Mouse (Mus musculus) heart, postnatal 36 days (tissue): ENCODE data around the gene Atp2b4. TPM values are rescaled to one million over a fixed set of nuclear protein-coding genes. Genes with fewer than 3 reads are reported as not detected.
A peak's percentile ranks its signal among the peaks of the same experiment; 100 is the strongest.
"Not testable (repeated sequence)": the region's sequence is repeated elsewhere in the genome, so short reads cannot be mapped to it uniquely, and the experiment has no call there.

Experiments used
- DNase-seq, 2 experiments: peaks; one replicate each; pipeline ENCODE4 v3.0.0; 2021 to 2022
- intact Hi-C: fragments of 180-260 bp; cut with DNase I; formaldehyde crosslinking; loops from one replicate; pipeline ENCODE4 v1.15.1; 2025
- total RNA-seq, 2 experiments: library from RNA; stranded (reverse); gene quantifications; 2 replicates each; pipeline ENCODE4 v1.2.3; 2021

The Atp2b4 gene
- total RNA-seq, 2 experiments from 2014 or later: 19.5 to 23.7 TPM

- intact Hi-C loops: no loop called here
- DNase-seq: no peak
Measured at GRCm38 (mm10) chr1:133709292-133709691, 91.5 kb downstream of the Atp2b4 start.

- not testable (repeated sequence) for DNase-seq
- intact Hi-C loops: loop anchor here (1.0 kb wide), 1 partner anchor 194 kb away; no protein-coding TSS in a partner anchor
Measured at GRCm38 (mm10) chr1:133701824-133702223, 99.0 kb downstream of the Atp2b4 start.

GRCm38 (mm10) chr1:133697935-133698620, 102.8 kb downstream of the Atp2b4 start:
- no peak for DNase-seq
- intact Hi-C loops: no loop called here

GRCm38 (mm10) chr1:133695901-133696300, 104.9 kb downstream of the Atp2b4 start:
- peak in 1 of 2 experiments; percentile 29 for DNase-seq
- intact Hi-C loops: no loop called here

- peak in 1 of 2 experiments; percentile 29 for DNase-seq
Measured at GRCm38 (mm10) chr1:133694876-133695275, 106.0 kb downstream of the Atp2b4 start.

GRCm38 (mm10) chr1:133694301-133694700, 106.5 kb downstream of the Atp2b4 start:
- no peak for DNase-seq
- intact Hi-C loops: no loop called here

More at GRCm38 (mm10) chr1:133694876-133695275, 106.0 kb downstream of the Atp2b4 start:
- intact Hi-C loops: no loop called here

- no peak for DNase-seq
- intact Hi-C loops: no loop called here
Measured at GRCm38 (mm10) chr1:133693536-133694114, 107.2 kb downstream of the Atp2b4 start.

- intact Hi-C loops: no loop called here
- DNase-seq: no peak
Measured at GRCm38 (mm10) chr1:133692195-133692594, 108.6 kb downstream of the Atp2b4 start.

GRCm38 (mm10) chr1:133691046-133691445, 109.8 kb downstream of the Atp2b4 start:
- DNase-seq: no peak
- intact Hi-C loops: no loop called here

GRCm38 (mm10) chr1:133689897-133690296, 110.9 kb downstream of the Atp2b4 start, which contains the start of gene Lax1:
TSS of gene Lax1 (minus strand) at chr1:133690108.
- intact Hi-C loops: no loop called here
- DNase-seq: no peak

GRCm38 (mm10) chr1:133688301-133688700, 112.5 kb downstream of the Atp2b4 start:
- intact Hi-C loops: no loop called here
- no peak for DNase-seq

- intact Hi-C loops: no loop called here
- peak; percentile 67 to 68 for DNase-seq
Measured at GRCm38 (mm10) chr1:133685749-133686519, 114.9 kb downstream of the Atp2b4 start.

- intact Hi-C loops: no loop called here
- no peak for DNase-seq
Measured at GRCm38 (mm10) chr1:133671801-133672200, 129.0 kb downstream of the Atp2b4 start.

- intact Hi-C loops: no loop called here
- no peak for DNase-seq
Measured at GRCm38 (mm10) chr1:133671266-133671665, 129.6 kb downstream of the Atp2b4 start.

GRCm38 (mm10) chr1:133670776-133671175, 130.1 kb downstream of the Atp2b4 start:
- DNase-seq: no peak
- intact Hi-C loops: no loop called here

- intact Hi-C loops: no loop called here
- no peak for DNase-seq
Measured at GRCm38 (mm10) chr1:133670190-133670589, 130.7 kb downstream of the Atp2b4 start.

- intact Hi-C loops: no loop called here
- no peak for DNase-seq
Measured at GRCm38 (mm10) chr1:133668618-133669017, 132.2 kb downstream of the Atp2b4 start.

- intact Hi-C loops: no loop called here
Measured at GRCm38 (mm10) chr1:133667721-133668120, 133.1 kb downstream of the Atp2b4 start.

GRCm38 (mm10) chr1:133665713-133666112, 135.1 kb downstream of the Atp2b4 start:
- DNase-seq, intact Hi-C loops: not testable (repeated sequence)

More at GRCm38 (mm10) chr1:133667721-133668120, 133.1 kb downstream of the Atp2b4 start:
- no peak for DNase-seq

- intact Hi-C loops: no loop called here
- DNase-seq: no peak
Measured at GRCm38 (mm10) chr1:133664203-133664970, 136.5 kb downstream of the Atp2b4 start.
